Mouse (Mus musculus): ENCODE results near the gene Marcks. TPM values are rescaled to one million over a fixed set of nuclear protein-coding genes. Genes with fewer than 3 reads are reported as not detected.

The Marcks gene
- polyA plus RNA-seq, 1 experiment from 2014 or later = 410 TPM

DNA sequence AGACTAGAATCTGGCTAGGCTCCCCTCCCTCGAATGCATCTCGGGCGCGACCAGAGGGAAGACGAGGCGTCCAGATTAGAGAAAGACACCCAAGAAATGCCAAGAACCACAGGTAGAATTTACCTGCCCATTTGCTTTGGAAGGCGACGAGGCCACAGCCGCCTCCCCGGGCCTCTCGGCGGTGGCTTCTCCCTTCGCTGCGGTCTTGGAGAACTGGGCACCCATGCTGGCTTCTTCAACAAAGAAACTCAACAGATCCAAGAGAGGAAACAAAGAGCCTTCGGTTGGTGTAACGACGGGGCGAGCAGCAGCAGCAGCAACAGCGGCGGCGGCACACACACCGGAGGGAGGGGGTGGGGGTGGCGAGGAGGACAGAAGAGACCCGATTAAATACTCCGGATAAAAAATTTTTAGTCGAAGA lies 399 bp downstream of the Marcks start:
- Histone ChIP-seq H3K27me3 (ENCODE audit: control insufficient read depth, insufficient read depth, low read length) (no peaks in the 10 kb centered on the region), H3K4me3 (ENCODE audit: low read depth, low read length) (peak overlapping the region; percentile 97), H3K9me3 (ENCODE audit: control insufficient read depth, low read length) (no peaks in the 10 kb centered on the region), H3K27ac (ENCODE audit: low read depth, low read length) (peak overlapping the region; percentile 99), H3K9ac (ENCODE audit: low read length) (peak overlapping the region; percentile 100), H3K36me3 (ENCODE audit: control insufficient read depth, insufficient read depth, low read length) (peaks cover 7% of the 10 kb centered on the region), H3K4me2 (no peak overlapping the region), H3K4me1 (ENCODE audit: control insufficient read depth, insufficient read depth, low read length) (peaks cover 8% of the 10 kb centered on the region; the same call in 1 of the 2 replicates)
- no peak for ATAC-seq (ENCODE audit: low FRiP score)
- DNase-seq (ENCODE audit: low spot score, missing footprints) = peak; percentile 97
- WGBS = under 1% methylated on average over 26 of the region's 26 CpGs

GRCm38 (mm10) chr10:37137531-37138310 lies 999 bp downstream of the Marcks start:
- peak overlapping the region; percentile 97 for H3K4me3 ChIP-seq (ENCODE audit: low read depth, low read length)
- peak overlapping the region; percentile 100 for H3K9ac ChIP-seq (ENCODE audit: low read length)
- H3K9me3 ChIP-seq (ENCODE audit: control insufficient read depth, low read length) = no peaks in the 10 kb centered on the region
- peak overlapping the region; percentile 76; the same call in 1 of the 2 replicates for H3K4me2 ChIP-seq
- H3K4me1 ChIP-seq (ENCODE audit: control insufficient read depth, insufficient read depth, low read length) = peaks cover 8% of the 10 kb centered on the region; the same call in 1 of the 2 replicates
- H3K27me3 ChIP-seq (ENCODE audit: control insufficient read depth, insufficient read depth, low read length) = no peaks in the 10 kb centered on the region
- peak overlapping the region; percentile 99 for H3K27ac ChIP-seq (ENCODE audit: low read depth, low read length)
- ATAC-seq (ENCODE audit: low FRiP score) (no peak), DNase-seq (ENCODE audit: low spot score, missing footprints) (peak; percentile 96)
- peaks cover 7% of the 10 kb centered on the region for H3K36me3 ChIP-seq (ENCODE audit: control insufficient read depth, insufficient read depth, low read length)
- under 1% methylated on average over 24 of the region's 24 CpGs for WGBS

- Histone ChIP-seq H3K9ac (ENCODE audit: low read length) (peak overlapping the region; percentile 100), H3K4me2 (peak overlapping the region; percentile 76), H3K9me3 (ENCODE audit: control insufficient read depth, low read length) (no peaks in the 10 kb centered on the region), H3K27me3 (ENCODE audit: control insufficient read depth, insufficient read depth, low read length) (no peaks in the 10 kb centered on the region), H3K4me1 (ENCODE audit: control insufficient read depth, insufficient read depth, low read length) (peaks cover 8% of the 10 kb centered on the region; the same call in 1 of the 2 replicates), H3K36me3 (ENCODE audit: control insufficient read depth, insufficient read depth, low read length) (peaks cover 7% of the 10 kb centered on the region), H3K27ac (ENCODE audit: low read depth, low read length) (peak overlapping the region; percentile 99), H3K4me3 (ENCODE audit: low read depth, low read length) (peak overlapping the region; percentile 97)
- peak; percentile 99 for DNase-seq (ENCODE audit: low spot score, missing footprints)
- under 1% methylated on average over 47 of the region's 49 CpGs for WGBS
- peak; percentile 70 for ATAC-seq (ENCODE audit: low FRiP score)
Measured at GRCm38 (mm10) chr10:37136981-37137518, 1.7 kb downstream of the Marcks start.

GRCm38 (mm10) chr10:37135951-37136751 lies 2.6 kb downstream of the Marcks start:
- Histone ChIP-seq H3K27ac (ENCODE audit: low read depth, low read length) (peak overlapping the region; percentile 99), H3K9me3 (ENCODE audit: control insufficient read depth, low read length) (no peaks in the 10 kb centered on the region), H3K36me3 (ENCODE audit: control insufficient read depth, insufficient read depth, low read length) (peaks cover 7% of the 10 kb centered on the region), H3K4me3 (ENCODE audit: low read depth, low read length) (peak overlapping the region; percentile 97), H3K4me2 (peak overlapping the region; percentile 76), H3K27me3 (ENCODE audit: control insufficient read depth, insufficient read depth, low read length) (no peaks in the 10 kb centered on the region), H3K9ac (ENCODE audit: low read length) (peak overlapping the region; percentile 100), H3K4me1 (ENCODE audit: control insufficient read depth, insufficient read depth, low read length) (peaks cover 2% of the 10 kb centered on the region; the same call in 1 of the 2 replicates)
- WGBS = under 1% methylated on average over 70 of the region's 99 CpGs
- DNase-seq (ENCODE audit: low spot score, missing footprints) (peak; percentile 95), ATAC-seq (ENCODE audit: low FRiP score) (0 out of 2 replicates have a peak, but pooled peaks have one; percentile 0)

GRCm38 (mm10) chr10:37133876-37134708 lies 4.6 kb downstream of the Marcks start:
- H3K4me2 ChIP-seq = peak overlapping the region; percentile 76
- DNase-seq (ENCODE audit: low spot score, missing footprints) (peak; percentile 89), ATAC-seq (ENCODE audit: low FRiP score) (no peak)
- peaks cover 7% of the 10 kb centered on the region for H3K36me3 ChIP-seq (ENCODE audit: control insufficient read depth, insufficient read depth, low read length)
- WGBS = 85% methylated on average over 4 of the region's 4 CpGs
- no peaks in the 10 kb centered on the region for H3K27me3 ChIP-seq (ENCODE audit: control insufficient read depth, insufficient read depth, low read length)
- no peak overlapping the region for H3K9ac ChIP-seq (ENCODE audit: low read length)
- H3K4me1 ChIP-seq (ENCODE audit: control insufficient read depth, insufficient read depth, low read length) = peaks cover 2% of the 10 kb centered on the region; the same call in 1 of the 2 replicates
- H3K9me3 ChIP-seq (ENCODE audit: control insufficient read depth, low read length) = no peaks in the 10 kb centered on the region
- H3K27ac ChIP-seq (ENCODE audit: low read depth, low read length) = no peak overlapping the region
- H3K4me3 ChIP-seq (ENCODE audit: low read depth, low read length) = peak overlapping the region; percentile 42

DNA sequence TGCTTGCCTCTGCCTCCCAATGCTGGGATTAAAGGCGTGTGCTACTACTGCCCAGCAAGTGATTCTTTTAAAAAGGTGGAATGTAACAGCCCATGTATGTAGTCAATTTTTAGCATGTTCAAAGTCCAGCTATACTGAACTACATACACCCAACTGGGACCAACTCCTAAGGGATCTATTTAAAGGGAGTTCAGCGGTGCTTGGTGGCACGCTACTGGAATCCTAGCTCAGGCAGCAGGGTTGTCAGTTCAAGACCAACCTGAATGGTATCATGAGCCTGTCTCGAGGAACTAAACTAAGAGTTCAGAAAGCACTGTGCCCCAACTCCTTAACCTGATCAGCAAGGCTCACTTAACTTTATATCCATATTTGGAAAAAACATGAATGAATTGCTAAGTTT lies 6.0 kb downstream of the Marcks start:
- no peak overlapping the region for H3K27ac ChIP-seq (ENCODE audit: low read depth, low read length)
- WGBS = 86% methylated on average over 4 of the region's 4 CpGs
- no peaks in the 10 kb centered on the region for H3K27me3 ChIP-seq (ENCODE audit: control insufficient read depth, insufficient read depth, low read length)
- no peak overlapping the region for H3K4me3 ChIP-seq (ENCODE audit: low read depth, low read length)
- ATAC-seq (ENCODE audit: low FRiP score) (no peak), DNase-seq (ENCODE audit: low spot score, missing footprints) (peak; percentile 91)
- H3K9ac ChIP-seq (ENCODE audit: low read length) = no peak overlapping the region
- H3K4me1 ChIP-seq (ENCODE audit: control insufficient read depth, insufficient read depth, low read length) = peaks cover 2% of the 10 kb centered on the region; the same call in 1 of the 2 replicates
- H3K4me2 ChIP-seq = no peak overlapping the region
- H3K9me3 ChIP-seq (ENCODE audit: control insufficient read depth, low read length) = no peaks in the 10 kb centered on the region
- peaks cover 7% of the 10 kb centered on the region for H3K36me3 ChIP-seq (ENCODE audit: control insufficient read depth, insufficient read depth, low read length)

- Histone ChIP-seq H3K27me3 (ENCODE audit: control insufficient read depth, insufficient read depth, low read length) (no peaks in the 10 kb centered on the region), H3K4me1 (ENCODE audit: control insufficient read depth, insufficient read depth, low read length) (no peaks in the 10 kb centered on the region), H3K9ac (ENCODE audit: low read length) (no peak overlapping the region), H3K4me2 (no peak overlapping the region), H3K36me3 (ENCODE audit: control insufficient read depth, insufficient read depth, low read length) (peaks cover 4% of the 10 kb centered on the region; the same call in 1 of the 2 replicates), H3K9me3 (ENCODE audit: control insufficient read depth, low read length) (no peaks in the 10 kb centered on the region), H3K27ac (ENCODE audit: low read depth, low read length) (no peak overlapping the region), H3K4me3 (ENCODE audit: low read depth, low read length) (no peak overlapping the region)
- ATAC-seq (ENCODE audit: low FRiP score) (no peak), DNase-seq (ENCODE audit: low spot score, missing footprints) (peak; percentile 74)
- WGBS = 92% methylated on average over 3 of the region's 3 CpGs
Measured at GRCm38 (mm10) chr10:37129652-37130051, 9.1 kb downstream of the Marcks start.

GRCm38 (mm10) chr10:37115329-37115728 lies 23.4 kb downstream of the Marcks start:
- Histone ChIP-seq H3K4me1 (ENCODE audit: control insufficient read depth, insufficient read depth, low read length) (no peaks in the 10 kb centered on the region), H3K27me3 (ENCODE audit: control insufficient read depth, insufficient read depth, low read length) (no peaks in the 10 kb centered on the region), H3K36me3 (ENCODE audit: control insufficient read depth, insufficient read depth, low read length) (no peaks in the 10 kb centered on the region), H3K27ac (ENCODE audit: low read depth, low read length) (no peak overlapping the region), H3K4me2 (no peak overlapping the region), H3K4me3 (ENCODE audit: low read depth, low read length) (no peak overlapping the region), H3K9me3 (ENCODE audit: control insufficient read depth, low read length) (no peaks in the 10 kb centered on the region), H3K9ac (ENCODE audit: low read length) (no peak overlapping the region)
- no peak for ATAC-seq (ENCODE audit: low FRiP score)
- DNase-seq (ENCODE audit: low spot score, missing footprints) = no peak
- WGBS = 71% methylated on average over 2 of the region's 2 CpGs

All from midbrain, embryonic 11.5 days (tissue).